Mouse (Mus musculus) midbrain, embryonic 16.5 days (tissue): Measurements from ENCODE around the gene Kcnip4. TPM values are rescaled to one million over a fixed set of nuclear protein-coding genes. Genes with fewer than 3 reads are reported as not detected.

Experiments used
- ATAC-seq: fragments of 200-750 bp; cut with Nextera tagmentation; 2 replicates; pipeline ENCODE4 v1.8.0; 2017; ENCODE audit warnings: moderate TSS enrichment
- H3K27ac ChIP-seq: fragments of 300-500 bp; sonication (generic); 2 replicates; pipeline ENCODE4 v1.5.1; 2014; ENCODE audit warnings: mild to moderate bottlenecking, low read length, mixed read lengths
- H3K27me3 ChIP-seq: fragments of 300-500 bp; sonication (generic); 2 replicates; pipeline ENCODE4 v1.6.1; 2014; ENCODE audit warnings: low read depth, low read length, mixed read lengths; ENCODE audit not compliant: control insufficient read depth, insufficient read depth
- H3K36me3 ChIP-seq: fragments of 300-500 bp; sonication (generic); 2 replicates; pipeline ENCODE4 v1.6.1; 2014; ENCODE audit warnings: mild to moderate bottlenecking, low read length, moderate library complexity, mixed read lengths; ENCODE audit not compliant: control insufficient read depth, insufficient read depth
- H3K4me1 ChIP-seq: fragments of 300-500 bp; sonication (generic); 2 replicates; pipeline ENCODE4 v1.6.1; 2014; ENCODE audit warnings: mild to moderate bottlenecking, low read length, mixed read lengths; ENCODE audit not compliant: control insufficient read depth, insufficient read depth
- H3K4me2 ChIP-seq: fragments of 300-500 bp; sonication (generic); 2 replicates; pipeline ENCODE4 v1.6.1; 2014; ENCODE audit warnings: mild to moderate bottlenecking, low read length, mixed read lengths
- H3K4me3 ChIP-seq: fragments of 300-500 bp; sonication (generic); 2 replicates; pipeline ENCODE4 v1.5.1; 2014; ENCODE audit warnings: low read depth, mild to moderate bottlenecking, low read length, moderate library complexity, mixed read lengths
- H3K9ac ChIP-seq: fragments of 300-500 bp; sonication (generic); 2 replicates; pipeline ENCODE4 v1.6.1; 2014; ENCODE audit warnings: low read depth, low read length, mixed read lengths
- H3K9me3 ChIP-seq: fragments of 300-500 bp; sonication (generic); replicated peaks from 2 replicates; pipeline ENCODE4 v1.6.1; 2014; ENCODE audit warnings: mild to moderate bottlenecking, low read length, mixed read lengths; ENCODE audit not compliant: control insufficient read depth, poor library complexity, severe bottlenecking
- WGBS: fragments of 180-500 bp; shearing (Covaris S2); extraction: QIAGEN DNeasy Blood & Tissue Kit; methylation state at CpG from one replicate; pipeline ENCODE4 v1.1.7; 2014; 5-methylcytosine and 5-hydroxymethylcytosine counted together
- polyA plus RNA-seq: library from polyadenylated mRNA; unstranded; fragments of >200 nt; fragmentation: Nextera tagmentation; extraction: Ambion mirVana; gene quantifications from 2 replicates; pipeline ENCODE4 v1.2.1, GENCODE M21; 2015

Kcnip4 gene
- polyA plus RNA-seq, 1 experiment from 2014 or later = 22.7 TPM

- Histone ChIP-seq H3K9ac (no peak overlapping the region), H3K4me3 (no peak overlapping the region), H3K4me1 (no peaks in the 10 kb centered on the region), H3K27me3 (no peaks in the 10 kb centered on the region), H3K27ac (no peak overlapping the region), H3K9me3 (no peaks in the 10 kb centered on the region), H3K4me2 (no peak overlapping the region), H3K36me3 (no peaks in the 10 kb centered on the region)
- WGBS = 55% methylated on average over 4 of the region's 4 CpGs
- no peak for ATAC-seq
These were observed 874.2 kb downstream of the Kcnip4 start for GRCm38 (mm10) chr5:48650496-48650895.

- Histone ChIP-seq H3K36me3 (no peaks in the 10 kb centered on the region), H3K4me2 (no peak overlapping the region), H3K4me1 (no peaks in the 10 kb centered on the region), H3K27ac (no peak overlapping the region), H3K4me3 (no peak overlapping the region), H3K9ac (no peak overlapping the region), H3K27me3 (no peaks in the 10 kb centered on the region), H3K9me3 (no peaks in the 10 kb centered on the region)
- 85% methylated on average over 6 of the region's 6 CpGs for WGBS
- ATAC-seq = no peak
These were observed 888.0 kb downstream of the Kcnip4 start for GRCm38 (mm10) chr5:48636675-48637074.

- no peak overlapping the region for H3K4me2 ChIP-seq
- WGBS = 94% methylated on average over 3 of the region's 3 CpGs
- no peaks in the 10 kb centered on the region for H3K4me1 ChIP-seq
- ATAC-seq = no peak
- no peak overlapping the region for H3K27ac ChIP-seq
- H3K4me3 ChIP-seq = no peak overlapping the region
- no peak overlapping the region for H3K9ac ChIP-seq
- no peaks in the 10 kb centered on the region for H3K27me3 ChIP-seq
- H3K9me3 ChIP-seq = no peaks in the 10 kb centered on the region
- no peaks in the 10 kb centered on the region for H3K36me3 ChIP-seq
These were observed 891.1 kb downstream of the Kcnip4 start for GRCm38 (mm10) chr5:48633631-48634030.

- Histone ChIP-seq H3K9ac (no peak overlapping the region), H3K4me3 (no peak overlapping the region), H3K4me2 (no peak overlapping the region), H3K27me3 (no peaks in the 10 kb centered on the region), H3K27ac (no peak overlapping the region), H3K9me3 (no peaks in the 10 kb centered on the region), H3K36me3 (no peaks in the 10 kb centered on the region), H3K4me1 (no peaks in the 10 kb centered on the region)
- 82% methylated on average over 7 of the region's 7 CpGs for WGBS
- ATAC-seq = no peak
These were observed 901.3 kb downstream of the Kcnip4 start for GRCm38 (mm10) chr5:48623370-48623769.

GRCm38 (mm10) chr5:48606916-48607315, 917.8 kb downstream of the Kcnip4 start:
- Histone ChIP-seq H3K4me2 (no peak overlapping the region), H3K4me1 (no peaks in the 10 kb centered on the region), H3K9ac (no peak overlapping the region), H3K4me3 (no peak overlapping the region), H3K36me3 (no peaks in the 10 kb centered on the region), H3K27me3 (no peaks in the 10 kb centered on the region), H3K27ac (no peak overlapping the region), H3K9me3 (no peaks in the 10 kb centered on the region)
- 89% methylated on average over 5 of the region's 5 CpGs for WGBS
- no peak for ATAC-seq

GRCm38 (mm10) chr5:48606281-48606680, 918.4 kb downstream of the Kcnip4 start:
- H3K9me3 ChIP-seq = no peaks in the 10 kb centered on the region
- H3K27me3 ChIP-seq = no peaks in the 10 kb centered on the region
- H3K36me3 ChIP-seq = no peaks in the 10 kb centered on the region
- no peak for ATAC-seq
- 91% methylated on average over 9 of the region's 9 CpGs for WGBS
- no peak overlapping the region for H3K4me3 ChIP-seq
- no peak overlapping the region for H3K4me2 ChIP-seq
- H3K9ac ChIP-seq = no peak overlapping the region
- no peak overlapping the region for H3K27ac ChIP-seq
- H3K4me1 ChIP-seq = no peaks in the 10 kb centered on the region

GRCm38 (mm10) chr5:48599481-48600040, 925.1 kb downstream of the Kcnip4 start:
- peak overlapping the region; percentile 54 for H3K9ac ChIP-seq
- peak overlapping the region; percentile 49 for H3K4me3 ChIP-seq
- peak; percentile 83 for ATAC-seq
- 0 out of 2 replicates have a peak overlapping the region, but pooled peaks have one; percentile 47 for H3K27ac ChIP-seq
- no peaks in the 10 kb centered on the region for H3K4me1 ChIP-seq
- peak overlapping the region; percentile 81 for H3K4me2 ChIP-seq
- 1% methylated on average over 12 of the region's 12 CpGs for WGBS
- no peaks in the 10 kb centered on the region for H3K36me3 ChIP-seq
- H3K27me3 ChIP-seq = no peaks in the 10 kb centered on the region
- no peaks in the 10 kb centered on the region for H3K9me3 ChIP-seq

- H3K4me3 ChIP-seq = no peak overlapping the region
- H3K4me1 ChIP-seq = no peaks in the 10 kb centered on the region
- H3K9me3 ChIP-seq = no peaks in the 10 kb centered on the region
- no peaks in the 10 kb centered on the region for H3K27me3 ChIP-seq
- no peak overlapping the region for H3K4me2 ChIP-seq
- ATAC-seq = no peak
- no peak overlapping the region for H3K27ac ChIP-seq
- H3K36me3 ChIP-seq = no peaks in the 10 kb centered on the region
- H3K9ac ChIP-seq = no peak overlapping the region
These were observed 936.7 kb downstream of the Kcnip4 start for GRCm38 (mm10) chr5:48588014-48588413.

- 68% methylated on average over 1 of the region's 1 CpGs for WGBS
- Histone ChIP-seq H3K36me3 (no peaks in the 10 kb centered on the region), H3K27me3 (no peaks in the 10 kb centered on the region), H3K4me3 (no peak overlapping the region), H3K4me2 (no peak overlapping the region), H3K4me1 (no peaks in the 10 kb centered on the region), H3K27ac (no peak overlapping the region), H3K9ac (no peak overlapping the region), H3K9me3 (no peaks in the 10 kb centered on the region)
- no peak for ATAC-seq
These were observed 941.3 kb downstream of the Kcnip4 start for GRCm38 (mm10) chr5:48583431-48583830.
